Mouse (Mus musculus) erythroblast, embryonic 14.5 days (primary cell): ENCODE measurements around the gene Gm4981.

Experiments used
- GATA1 ChIP-seq: IDR thresholded peaks from 2 replicates; pipeline ENCODE4 v1.6.1; 2012; ENCODE audit warnings: low read length, inconsistent platforms, mixed read lengths
- TAL1 ChIP-seq: IDR thresholded peaks from 3 replicates; pipeline ENCODE4 v1.6.1; 2012; ENCODE audit warnings: low read length, inconsistent platforms, mixed read lengths

DNA sequence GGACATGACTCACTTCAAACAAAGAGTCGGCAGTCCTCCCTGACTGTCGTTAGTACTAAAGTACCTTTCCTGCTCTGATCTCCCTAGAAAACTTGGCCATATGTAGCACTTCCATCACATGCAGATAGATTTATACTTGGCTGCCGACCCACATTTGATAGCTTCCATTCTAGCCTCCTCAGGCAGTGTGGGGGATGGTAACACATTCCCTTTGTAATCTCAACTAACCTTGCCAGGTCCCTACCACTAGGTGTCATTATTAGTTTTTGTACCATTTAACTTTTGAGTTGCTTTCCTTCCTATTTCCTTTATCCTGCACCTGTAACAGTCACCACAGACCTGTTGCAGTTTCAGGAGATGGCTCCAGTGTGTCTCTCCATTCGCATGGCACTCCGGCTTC, 22.0 kb upstream of the Gm4981 start:
- TF ChIP-seq GATA1 (no peak), TAL1 (no peak)
